Mouse (Mus musculus) lung, embryonic 16.5 days (tissue): ENCODE results near the gene Epp13. TPM values are rescaled to one million over a fixed set of nuclear protein-coding genes. Genes with fewer than 3 reads are reported as not detected.
"Not testable (repeated sequence)": the region's sequence is repeated elsewhere in the genome, so short reads cannot be mapped to it uniquely, and the experiment has no call there.

Experiments
- ATAC-seq: fragments of 200-750 bp; cut with Nextera tagmentation; 2 replicates; pipeline ENCODE4 v1.8.0; 2017; ENCODE audit warnings: low read depth, mild to moderate bottlenecking, moderate library complexity
- H3K27ac ChIP-seq: fragments of 300-500 bp; sonication (generic); 2 replicates; pipeline ENCODE4 v1.5.1; 2014; ENCODE audit warnings: mild to moderate bottlenecking, control low read depth, low read length
- H3K27me3 ChIP-seq: fragments of 300-500 bp; sonication (generic); 2 replicates; pipeline ENCODE4 v1.6.1; 2014; ENCODE audit warnings: low read depth, low read length, mixed read lengths; ENCODE audit not compliant: control insufficient read depth, insufficient read depth
- H3K36me3 ChIP-seq: fragments of 300-500 bp; sonication (generic); 2 replicates; pipeline ENCODE4 v1.6.1; 2014; ENCODE audit warnings: low read length; ENCODE audit not compliant: control insufficient read depth, insufficient read depth
- H3K4me1 ChIP-seq: fragments of 300-500 bp; sonication (generic); replicated peaks from 2 replicates; pipeline ENCODE4 v1.6.1; 2014; ENCODE audit warnings: low read length, mixed read lengths; ENCODE audit not compliant: control insufficient read depth, insufficient read depth
- H3K4me2 ChIP-seq: fragments of 300-500 bp; sonication (generic); 2 replicates; pipeline ENCODE4 v1.6.1; 2014; ENCODE audit warnings: low read depth, low read length, control low read depth
- H3K4me3 ChIP-seq: fragments of 300-500 bp; sonication (generic); 2 replicates; pipeline ENCODE4 v1.5.1; 2014; ENCODE audit warnings: mild to moderate bottlenecking, low read length, control low read depth
- H3K9ac ChIP-seq: fragments of 300-500 bp; sonication (generic); 2 replicates; pipeline ENCODE4 v1.6.1; 2014; ENCODE audit warnings: low read length, control low read depth
- H3K9me3 ChIP-seq: fragments of 300-500 bp; sonication (generic); 2 replicates; pipeline ENCODE4 v1.6.1; 2016; ENCODE audit warnings: low read length; ENCODE audit not compliant: control insufficient read depth
- WGBS: fragments of 180-500 bp; shearing (Covaris S2); extraction: QIAGEN DNeasy Blood & Tissue Kit; methylation state at CpG from one replicate; pipeline ENCODE4 v1.1.7; 2014; 5-methylcytosine and 5-hydroxymethylcytosine counted together
- polyA plus RNA-seq: library from polyadenylated mRNA; unstranded; fragments of >200 nt; fragmentation: Nextera tagmentation; extraction: Ambion mirVana; gene quantifications from 2 replicates; pipeline ENCODE4 v1.2.1, GENCODE M21; 2015

The Epp13 gene
- polyA plus RNA-seq, 1 experiment from 2014 or later = not detected

GRCm38 (mm10) chr7:6282749-6283148 lies 30.2 kb downstream of the Epp13 start:
- H3K4me2 ChIP-seq = peak overlapping the region; percentile 68
- H3K9ac ChIP-seq = peak overlapping the region; percentile 82
- peak overlapping the region; percentile 95; the same call in 1 of the 2 replicates for H3K27ac ChIP-seq
- H3K27me3 ChIP-seq = no peaks in the 10 kb centered on the region
- peak overlapping the region; percentile 77 for H3K4me3 ChIP-seq
- peaks cover 2% of the 10 kb centered on the region; the same call in 1 of the 2 replicates for H3K4me1 ChIP-seq
- no peak for ATAC-seq
- no peaks in the 10 kb centered on the region for H3K36me3 ChIP-seq
- no peaks in the 10 kb centered on the region for H3K9me3 ChIP-seq
- 0% methylated on average over 1 of the region's 1 CpGs for WGBS

GRCm38 (mm10) chr7:6283451-6284075 lies 31.1 kb downstream of the Epp13 start:
- Histone ChIP-seq H3K27me3 (no peaks in the 10 kb centered on the region), H3K4me2 (peak overlapping the region; percentile 68), H3K27ac (peak overlapping the region; percentile 95), H3K36me3 (no peaks in the 10 kb centered on the region), H3K4me1 (peaks cover 2% of the 10 kb centered on the region; the same call in 1 of the 2 replicates), H3K4me3 (peak overlapping the region; percentile 77), H3K9ac (peak overlapping the region; percentile 82), H3K9me3 (no peaks in the 10 kb centered on the region)
- peak; percentile 64 for ATAC-seq
- under 1% methylated on average over 23 of the region's 23 CpGs for WGBS

DNA sequence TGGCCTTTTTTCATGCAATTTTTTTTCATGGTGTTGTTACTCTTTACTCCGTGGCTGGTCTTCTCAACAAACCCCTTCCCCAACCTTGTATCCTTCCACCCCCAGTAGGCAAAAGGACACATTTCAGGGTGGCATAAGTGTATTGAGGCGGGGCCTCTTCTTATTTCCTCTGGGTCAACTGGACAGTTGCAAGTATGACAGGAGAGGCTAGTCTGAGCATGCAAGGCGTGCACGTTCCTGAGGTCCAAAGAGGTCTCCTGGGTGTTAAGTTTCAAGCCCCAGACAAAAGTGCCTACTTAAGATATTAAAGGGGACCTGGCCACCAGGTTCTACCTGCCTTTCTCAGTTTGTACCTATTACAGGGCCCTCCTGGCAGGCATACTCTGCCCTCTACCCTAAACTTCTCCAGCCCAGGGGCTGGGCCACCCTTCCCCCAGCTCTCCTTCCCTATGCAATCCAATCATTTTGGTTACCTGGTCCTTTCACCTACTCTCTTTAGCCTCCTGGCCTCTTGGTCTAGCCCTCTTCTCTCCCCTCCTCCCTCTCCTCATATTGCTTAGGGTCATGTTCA lies 32.0 kb downstream of the Epp13 start:
- H3K27ac ChIP-seq = no peak overlapping the region
- H3K4me1 ChIP-seq = peaks cover 2% of the 10 kb centered on the region; the same call in 1 of the 2 replicates
- H3K4me3 ChIP-seq = no peak overlapping the region
- no peak overlapping the region for H3K9ac ChIP-seq
- H3K36me3 ChIP-seq = no peaks in the 10 kb centered on the region
- 76% methylated on average over 4 of the region's 4 CpGs for WGBS
- no peak overlapping the region for H3K4me2 ChIP-seq
- H3K9me3 ChIP-seq = no peaks in the 10 kb centered on the region
- no peaks in the 10 kb centered on the region for H3K27me3 ChIP-seq
- ATAC-seq = no peak

- ATAC-seq = no peak
- H3K9me3 ChIP-seq = no peaks in the 10 kb centered on the region
- 80% methylated on average over 6 of the region's 6 CpGs for WGBS
- no peak overlapping the region for H3K27ac ChIP-seq
- no peaks in the 10 kb centered on the region for H3K27me3 ChIP-seq
- no peak overlapping the region; the same call in 1 of the 2 replicates for H3K4me2 ChIP-seq
- no peak overlapping the region for H3K9ac ChIP-seq
- no peaks in the 10 kb centered on the region for H3K36me3 ChIP-seq
- no peak overlapping the region for H3K4me3 ChIP-seq
- H3K4me1 ChIP-seq = peaks cover 2% of the 10 kb centered on the region; the same call in 1 of the 2 replicates
These were observed 32.9 kb downstream of the Epp13 start for GRCm38 (mm10) chr7:6285366-6285765.

DNA sequence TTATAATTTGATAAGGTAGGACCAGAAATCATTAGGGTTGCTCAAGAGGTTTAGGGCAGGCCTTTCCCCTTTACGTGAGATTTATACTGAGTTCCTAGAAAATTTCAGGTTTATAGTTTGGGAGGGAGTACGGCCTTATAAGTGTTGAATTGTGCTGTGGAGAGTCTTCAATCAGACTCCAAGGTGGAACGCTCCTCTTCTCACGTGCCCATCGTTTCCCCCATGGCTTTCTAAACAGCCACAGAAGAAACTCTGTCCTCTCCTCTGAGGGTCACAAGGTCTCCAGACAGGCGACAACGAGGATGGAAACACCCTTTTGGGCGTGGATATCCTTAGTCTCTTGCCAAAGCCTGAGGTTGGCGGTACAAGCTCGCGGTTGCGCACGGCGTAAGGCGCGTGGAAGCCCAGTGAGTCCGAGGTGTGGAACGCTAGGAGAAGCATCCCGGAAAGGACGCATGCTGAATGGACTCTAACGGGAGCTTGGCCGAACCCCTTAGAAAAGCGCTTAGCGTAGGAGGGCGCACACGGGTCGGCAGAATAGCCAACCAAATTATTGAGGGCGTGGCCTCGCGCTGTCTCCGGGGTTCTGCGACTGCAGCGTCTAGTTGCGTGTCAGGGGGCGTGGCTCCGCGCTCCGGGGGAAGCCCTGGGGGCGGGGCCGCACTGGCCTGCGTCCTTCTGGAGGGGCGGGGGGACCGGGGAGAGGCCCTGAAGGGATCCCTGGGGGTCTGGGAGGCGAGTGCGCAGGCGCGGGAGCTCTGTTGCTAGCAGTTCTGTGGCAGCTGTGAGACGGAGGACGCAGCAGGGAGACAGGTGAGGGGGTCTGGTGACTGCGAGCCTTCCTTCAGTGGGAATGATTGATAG lies 33.6 kb downstream of the Epp13 start, which contains the start of gene Zfp667:
Zfp667 (plus strand) TSS at position 738 of the 864 bp plus-strand sequence.
- Histone ChIP-seq H3K4me2 (peak within 1 kb of the TSS; percentile 76), H3K27ac (peak within 1 kb of the TSS; percentile 84), H3K27me3 (no peaks in the 10 kb centered on the region), H3K4me1 (peaks cover 2% of the 10 kb centered on the region; the same call in 1 of the 2 replicates), H3K9me3 (no peaks in the 10 kb centered on the region), H3K36me3 (no peaks in the 10 kb centered on the region), H3K4me3 (peak within 1 kb of the TSS; percentile 64), H3K9ac (peak within 1 kb of the TSS; percentile 74)
- 2% methylated on average over 50 of the region's 50 CpGs for WGBS
- ATAC-seq = peak; percentile 91

DNA sequence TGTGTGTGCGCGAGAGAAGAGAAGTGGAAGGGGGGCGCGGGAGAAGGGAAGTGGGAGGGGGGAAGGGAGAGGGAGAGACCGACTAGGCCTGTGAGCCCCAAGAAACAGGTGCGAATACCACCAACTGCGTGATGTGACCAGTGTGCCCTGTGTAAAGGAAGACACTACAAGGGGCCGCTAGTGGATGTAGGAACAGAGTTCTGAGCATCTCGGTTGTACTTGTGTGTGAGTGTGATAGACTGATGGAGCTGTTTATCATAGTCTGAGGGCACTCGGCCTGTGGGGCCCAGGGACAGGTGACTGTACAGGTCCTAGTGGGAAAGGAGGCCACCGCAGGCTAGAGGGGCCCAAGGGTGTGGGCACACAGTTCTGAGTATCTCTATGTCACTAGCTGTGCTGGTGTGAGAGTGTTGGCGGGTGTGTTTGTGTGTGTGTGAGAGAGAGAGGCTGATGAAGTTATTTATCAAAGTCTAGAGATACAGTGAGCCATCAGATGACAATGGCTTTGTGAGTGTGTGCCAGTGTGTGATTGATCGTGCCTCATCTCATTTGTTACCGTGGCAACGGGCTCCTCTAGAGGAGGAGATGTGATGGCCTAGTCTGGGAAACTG lies 34.5 kb downstream of the Epp13 start:
- Histone ChIP-seq H3K4me2 (peak overlapping the region; percentile 76), H3K36me3 (no peaks in the 10 kb centered on the region), H3K27ac (no peak overlapping the region), H3K9ac (peak overlapping the region; percentile 59), H3K4me1 (peaks cover 2% of the 10 kb centered on the region; the same call in 1 of the 2 replicates), H3K27me3 (no peaks in the 10 kb centered on the region), H3K4me3 (peak overlapping the region; percentile 64), H3K9me3 (no peaks in the 10 kb centered on the region)
- ATAC-seq = no peak; the same call in none of the 2 replicates
- 15% methylated on average over 15 of the region's 15 CpGs for WGBS

GRCm38 (mm10) chr7:6291121-6291520 lies 38.6 kb downstream of the Epp13 start:
- H3K27ac ChIP-seq, H3K36me3 ChIP-seq, H3K4me1 ChIP-seq, H3K4me2 ChIP-seq, H3K4me3 ChIP-seq, H3K9me3 ChIP-seq, H3K9ac ChIP-seq, H3K27me3 ChIP-seq, ATAC-seq: not testable (repeated sequence)
- 87% methylated on average over 5 of the region's 6 CpGs for WGBS

- H3K4me2 ChIP-seq, H3K9ac ChIP-seq, H3K27me3 ChIP-seq, H3K4me1 ChIP-seq, H3K9me3 ChIP-seq, H3K27ac ChIP-seq, ATAC-seq, H3K4me3 ChIP-seq: not testable (repeated sequence)
- 63% methylated on average over 11 of the region's 11 CpGs for WGBS
- H3K36me3 ChIP-seq = peaks cover 17% of the 10 kb centered on the region
These were observed 48.3 kb downstream of the Epp13 start for GRCm38 (mm10) chr7:6300796-6301195.
